Mouse (Mus musculus): ENCODE results near the gene Pfkl. TPM values are rescaled to one million over a fixed set of nuclear protein-coding genes. Genes with fewer than 3 reads are reported as not detected.

Gene Pfkl
- polyA plus RNA-seq, 1 experiment from 2014 or later = 193 TPM

DNA sequence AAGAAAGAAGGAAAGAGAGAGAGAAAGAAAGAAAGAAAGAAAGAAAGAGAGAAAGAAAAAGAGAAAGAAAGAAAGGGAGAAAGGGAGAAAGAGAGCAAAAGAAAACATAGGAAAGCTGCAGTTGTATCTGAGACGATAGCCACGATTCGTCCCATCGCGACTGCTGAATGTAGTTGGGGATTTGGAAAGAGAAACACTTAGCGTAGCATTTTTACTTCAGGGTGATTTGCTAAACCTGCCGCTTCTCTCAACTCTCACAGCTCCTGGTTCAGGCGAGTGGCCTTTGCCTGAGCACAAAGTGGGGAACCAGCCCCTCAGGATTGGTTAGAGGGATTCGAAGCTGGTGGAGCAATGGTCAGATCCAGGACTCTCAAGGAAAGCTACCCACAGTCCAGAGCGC, 452 bp upstream of the Pfkl start:
- Histone ChIP-seq H3K27ac (no peak overlapping the region; the same call in 1 of the 2 replicates), H3K4me2 (peak overlapping the region; percentile 74), H3K4me1 (peaks cover 34% of the 10 kb centered on the region), H3K9ac (0 out of 2 replicates have a peak overlapping the region, but pooled peaks have one; percentile 6), H3K4me3 (replicated peaks) (peak overlapping the region; percentile 23; the same call in 1 of the 2 replicates), H3K36me3 (no peaks in the 10 kb centered on the region), H3K9me3 (no peaks in the 10 kb centered on the region), H3K27me3 (replicated peaks) (no peaks in the 10 kb centered on the region)
- ATAC-seq (ENCODE audit: insufficient read depth, low FRiP score, low read depth) = no peak
- 13% methylated on average over 10 of the region's 10 CpGs for WGBS

GRCm38 (mm10) chr10:78009184-78009944, 519 bp downstream of the Pfkl start:
- ATAC-seq (ENCODE audit: insufficient read depth, low FRiP score, low read depth) = peak; percentile 94
- Histone ChIP-seq H3K4me3 (replicated peaks) (peak overlapping the region; percentile 90), H3K36me3 (no peaks in the 10 kb centered on the region), H3K4me1 (peaks cover 34% of the 10 kb centered on the region), H3K27me3 (replicated peaks) (no peaks in the 10 kb centered on the region), H3K4me2 (peak overlapping the region; percentile 74), H3K27ac (peak overlapping the region; percentile 100), H3K9me3 (no peaks in the 10 kb centered on the region), H3K9ac (peak overlapping the region; percentile 87)
- WGBS = under 1% methylated on average over 58 of the region's 59 CpGs

DNA sequence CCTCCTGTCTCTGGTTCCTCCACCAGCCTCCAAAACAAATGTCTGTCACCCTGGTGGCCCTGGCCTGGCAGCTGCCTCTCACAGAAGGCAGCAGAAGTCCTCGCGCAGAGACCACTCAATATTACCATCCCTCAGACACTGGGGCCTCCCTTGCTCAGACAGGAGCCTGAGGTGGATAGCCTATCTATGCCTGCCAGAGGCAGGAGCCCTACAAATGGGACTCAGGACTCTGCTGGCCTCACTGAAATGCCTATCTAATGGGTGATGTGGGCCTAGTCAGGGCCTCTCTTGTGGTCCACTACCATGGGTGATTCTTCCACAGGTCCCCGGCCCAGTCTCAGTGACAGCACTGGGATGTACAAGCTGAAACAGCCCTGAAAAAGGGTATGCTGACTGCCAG, 1.7 kb downstream of the Pfkl start:
- Histone ChIP-seq H3K27me3 (replicated peaks) (no peaks in the 10 kb centered on the region), H3K9ac (no peak overlapping the region), H3K4me1 (peaks cover 34% of the 10 kb centered on the region), H3K9me3 (no peaks in the 10 kb centered on the region), H3K4me3 (replicated peaks) (peak overlapping the region; percentile 90), H3K4me2 (peak overlapping the region; percentile 74), H3K27ac (peak overlapping the region; percentile 100; the same call in 1 of the 2 replicates), H3K36me3 (no peaks in the 10 kb centered on the region; the same call in 1 of the 2 replicates)
- 70% methylated on average over 3 of the region's 3 CpGs for WGBS
- ATAC-seq (ENCODE audit: insufficient read depth, low FRiP score, low read depth) = no peak

DNA sequence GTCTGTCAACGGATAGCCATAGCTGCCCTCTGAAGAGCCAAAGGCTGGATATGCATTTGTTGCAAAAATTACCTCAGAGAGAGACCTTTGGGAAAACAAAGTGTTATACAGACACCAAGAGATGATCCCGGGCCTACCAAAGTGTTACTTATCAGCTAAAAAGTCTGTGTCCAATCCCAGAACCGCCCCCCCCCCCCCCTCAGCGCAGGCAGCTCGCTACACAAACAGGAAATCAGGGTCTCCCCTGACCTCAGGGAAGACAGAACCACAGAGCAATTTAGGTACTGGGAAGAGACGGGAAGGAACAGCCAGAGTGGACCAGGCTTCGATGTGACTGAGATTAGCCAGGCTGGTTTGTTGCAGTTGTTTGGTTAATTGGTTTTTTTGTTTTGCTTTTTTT, 2.7 kb downstream of the Pfkl start:
- no peak overlapping the region; the same call in 1 of the 2 replicates for H3K4me3 ChIP-seq (replicated peaks)
- H3K36me3 ChIP-seq = peaks cover 3% of the 10 kb centered on the region
- H3K9me3 ChIP-seq = no peaks in the 10 kb centered on the region
- H3K27ac ChIP-seq = peak overlapping the region; percentile 28; the same call in 1 of the 2 replicates
- H3K27me3 ChIP-seq (replicated peaks) = no peaks in the 10 kb centered on the region
- H3K4me1 ChIP-seq = peaks cover 34% of the 10 kb centered on the region
- 26% methylated on average over 7 of the region's 7 CpGs for WGBS
- H3K4me2 ChIP-seq = peak overlapping the region; percentile 74
- ATAC-seq (ENCODE audit: insufficient read depth, low FRiP score, low read depth) = no peak
- H3K9ac ChIP-seq = no peak overlapping the region

- H3K9me3 ChIP-seq = no peaks in the 10 kb centered on the region
- peaks cover 16% of the 10 kb centered on the region for H3K36me3 ChIP-seq
- H3K4me2 ChIP-seq = peak overlapping the region; percentile 21
- H3K9ac ChIP-seq = no peak overlapping the region
- WGBS = 77% methylated on average over 4 of the region's 4 CpGs
- ATAC-seq (ENCODE audit: insufficient read depth, low FRiP score, low read depth) = no peak
- H3K4me3 ChIP-seq (replicated peaks) = no peak overlapping the region
- H3K4me1 ChIP-seq = peaks cover 34% of the 10 kb centered on the region
- H3K27me3 ChIP-seq (replicated peaks) = no peaks in the 10 kb centered on the region
- no peak overlapping the region for H3K27ac ChIP-seq
Observed at GRCm38 (mm10) chr10:78005791-78006438, 4.0 kb downstream of the Pfkl start.

DNA sequence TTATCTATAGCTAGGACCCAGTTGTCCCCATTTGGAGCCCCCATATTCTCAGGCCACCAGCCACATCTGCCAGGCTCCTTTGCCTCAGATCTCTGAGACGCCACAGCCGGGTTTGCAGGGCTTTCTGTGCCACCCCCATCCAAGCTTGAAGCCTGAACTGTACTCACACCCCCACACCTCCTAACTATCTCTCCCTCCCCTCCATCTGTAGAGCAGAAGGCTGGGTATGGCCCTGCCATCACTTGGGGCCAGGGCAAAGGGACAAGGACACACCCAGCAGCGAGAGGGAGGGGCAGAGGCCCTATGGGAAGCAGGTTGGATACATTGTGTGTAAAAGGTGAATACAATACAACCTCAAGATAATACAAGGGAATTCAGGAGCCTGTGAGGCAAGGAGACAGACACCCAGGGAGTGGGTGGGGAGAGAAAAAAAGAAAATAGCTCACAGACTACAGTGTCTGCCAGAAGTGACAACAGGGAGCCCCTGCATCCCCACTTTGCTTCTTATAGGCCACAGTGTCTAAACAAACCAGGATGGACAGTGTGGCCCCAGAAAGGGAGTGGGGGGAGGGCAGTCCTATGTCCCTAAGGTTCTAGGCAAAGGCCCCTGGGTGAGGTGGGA, 5.3 kb downstream of the Pfkl start:
- whole genome bisulfite sequencing = 73% methylated on average over 3 of the region's 3 CpGs
- Histone ChIP-seq H3K36me3 (peaks cover 27% of the 10 kb centered on the region), H3K4me3 (replicated peaks) (no peak overlapping the region), H3K9ac (no peak overlapping the region), H3K4me1 (peaks cover 31% of the 10 kb centered on the region), H3K9me3 (no peaks in the 10 kb centered on the region), H3K27ac (no peak overlapping the region), H3K27me3 (replicated peaks) (no peaks in the 10 kb centered on the region), H3K4me2 (peak overlapping the region; percentile 30)
- peak; percentile 14; the same call in 1 of the 2 replicates for ATAC-seq (ENCODE audit: insufficient read depth, low FRiP score, low read depth)

GRCm38 (mm10) chr10:78002316-78002715, 7.6 kb downstream of the Pfkl start:
- Histone ChIP-seq H3K9ac (no peak overlapping the region), H3K27me3 (replicated peaks) (no peaks in the 10 kb centered on the region), H3K4me1 (peaks cover 16% of the 10 kb centered on the region), H3K27ac (no peak overlapping the region), H3K4me3 (replicated peaks) (no peak overlapping the region), H3K9me3 (no peaks in the 10 kb centered on the region), H3K4me2 (no peak overlapping the region), H3K36me3 (peaks cover 46% of the 10 kb centered on the region)
- no peak for ATAC-seq (ENCODE audit: insufficient read depth, low FRiP score, low read depth)
- WGBS = 93% methylated on average over 2 of the region's 2 CpGs

DNA sequence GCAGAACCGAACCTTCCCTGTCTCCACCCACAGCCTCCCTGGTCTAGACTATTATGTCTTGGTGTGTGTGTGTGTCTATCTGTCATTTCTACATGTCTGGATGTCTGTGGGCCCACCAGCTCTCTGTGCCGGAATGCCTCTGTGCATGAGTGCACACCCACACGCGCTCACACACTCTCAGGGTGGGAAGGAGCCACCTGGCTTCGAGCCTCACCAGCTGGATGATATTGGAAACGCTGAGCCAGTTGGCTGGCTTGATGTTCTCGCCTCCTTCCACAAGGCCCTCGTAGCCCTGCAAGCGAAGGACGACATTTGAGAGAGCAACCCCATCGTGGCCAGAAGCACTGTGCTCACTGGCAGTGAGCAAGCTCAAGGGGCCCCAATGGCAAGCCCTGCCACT, 8.1 kb downstream of the Pfkl start:
- no peaks in the 10 kb centered on the region for H3K9me3 ChIP-seq
- no peak for ATAC-seq (ENCODE audit: insufficient read depth, low FRiP score, low read depth)
- H3K4me2 ChIP-seq = no peak overlapping the region
- H3K36me3 ChIP-seq = peaks cover 49% of the 10 kb centered on the region
- H3K4me3 ChIP-seq (replicated peaks) = no peak overlapping the region
- no peak overlapping the region for H3K27ac ChIP-seq
- no peak overlapping the region for H3K9ac ChIP-seq
- peaks cover 11% of the 10 kb centered on the region for H3K4me1 ChIP-seq
- no peaks in the 10 kb centered on the region for H3K27me3 ChIP-seq (replicated peaks)
- 84% methylated on average over 11 of the region's 11 CpGs for WGBS

DNA sequence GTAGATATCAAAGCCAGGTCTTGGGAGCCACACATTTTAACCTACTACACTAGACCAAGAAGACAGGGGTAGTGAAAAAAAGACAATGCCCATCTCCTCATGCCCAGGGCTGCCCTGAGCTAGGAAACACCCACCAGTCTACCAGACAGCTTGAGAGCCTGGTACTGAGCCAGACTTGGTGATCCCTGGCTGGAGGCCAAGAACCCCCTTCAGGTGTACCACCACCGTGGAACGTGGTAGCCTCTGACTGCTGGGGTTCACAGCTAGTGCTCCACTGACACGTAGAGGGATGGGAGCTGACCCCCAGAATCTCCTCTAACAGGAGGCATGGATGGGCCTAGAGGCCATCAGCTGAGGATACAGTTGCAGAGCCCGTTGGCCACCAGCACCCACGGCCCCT, 9.7 kb downstream of the Pfkl start:
- Histone ChIP-seq H3K4me2 (no peak overlapping the region), H3K27ac (no peak overlapping the region), H3K9ac (no peak overlapping the region), H3K27me3 (replicated peaks) (no peaks in the 10 kb centered on the region), H3K36me3 (peaks cover 58% of the 10 kb centered on the region), H3K4me1 (no peaks in the 10 kb centered on the region; the same call in 1 of the 2 replicates), H3K9me3 (no peaks in the 10 kb centered on the region), H3K4me3 (replicated peaks) (no peak overlapping the region)
- 94% methylated on average over 5 of the region's 5 CpGs for WGBS
- no peak for ATAC-seq (ENCODE audit: insufficient read depth, low FRiP score, low read depth)

- WGBS = 84% methylated on average over 3 of the region's 3 CpGs
- no peak for ATAC-seq (ENCODE audit: insufficient read depth, low FRiP score, low read depth)
- Histone ChIP-seq H3K27me3 (replicated peaks) (no peaks in the 10 kb centered on the region), H3K4me3 (replicated peaks) (no peak overlapping the region), H3K9ac (no peak overlapping the region), H3K27ac (no peak overlapping the region), H3K4me1 (no peaks in the 10 kb centered on the region), H3K4me2 (no peak overlapping the region), H3K9me3 (no peaks in the 10 kb centered on the region), H3K36me3 (peaks cover 74% of the 10 kb centered on the region)
Observed at GRCm38 (mm10) chr10:77995639-77996038, 14.2 kb downstream of the Pfkl start.

GRCm38 (mm10) chr10:77985775-77986174, 24.1 kb downstream of the Pfkl start:
- Histone ChIP-seq H3K27me3 (replicated peaks) (no peaks in the 10 kb centered on the region), H3K9ac (no peak overlapping the region), H3K9me3 (no peaks in the 10 kb centered on the region), H3K36me3 (peaks cover 32% of the 10 kb centered on the region), H3K27ac (no peak overlapping the region), H3K4me3 (replicated peaks) (no peak overlapping the region), H3K4me1 (peaks cover 2% of the 10 kb centered on the region; the same call in 1 of the 2 replicates), H3K4me2 (no peak overlapping the region)
- WGBS = 76% methylated on average over 5 of the region's 5 CpGs
- ATAC-seq (ENCODE audit: insufficient read depth, low FRiP score, low read depth) = no peak

DNA sequence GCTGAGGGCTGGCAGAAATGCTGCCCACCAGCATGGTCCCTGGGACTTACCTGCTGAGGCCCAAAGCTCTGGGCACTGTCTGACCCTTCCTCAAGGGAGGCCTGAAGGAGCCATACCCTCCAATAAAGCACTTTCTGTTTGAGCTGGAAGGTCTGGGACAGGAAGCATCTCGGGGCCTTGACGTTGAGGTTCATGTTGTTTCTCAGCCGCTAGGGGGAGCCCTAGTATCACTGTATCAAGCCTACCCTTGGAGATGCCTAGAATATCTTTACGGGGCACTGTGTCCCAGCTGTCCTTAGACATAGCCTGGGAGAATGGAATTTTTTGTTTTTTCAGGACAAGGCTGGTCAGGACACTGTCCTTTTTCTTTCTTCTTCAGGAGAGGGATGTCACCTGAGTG, 25.2 kb downstream of the Pfkl start:
- H3K4me3 ChIP-seq (replicated peaks) = no peak overlapping the region
- H3K4me2 ChIP-seq = no peak overlapping the region
- no peak overlapping the region for H3K9ac ChIP-seq
- H3K27me3 ChIP-seq (replicated peaks) = no peaks in the 10 kb centered on the region
- WGBS = under 1% methylated on average over 4 of the region's 4 CpGs
- no peaks in the 10 kb centered on the region for H3K9me3 ChIP-seq
- ATAC-seq (ENCODE audit: insufficient read depth, low FRiP score, low read depth) = peak; percentile 45; the same call in 1 of the 2 replicates
- peaks cover 21% of the 10 kb centered on the region for H3K36me3 ChIP-seq
- peaks cover 2% of the 10 kb centered on the region; the same call in 1 of the 2 replicates for H3K4me1 ChIP-seq
- H3K27ac ChIP-seq = no peak overlapping the region

Data from stomach, embryonic 15.5 days (tissue).